Mouse (Mus musculus): ENCODE measurements at regions not wholly inside any gene's neighbourhood (a gene's known extent, or its start where the extent isn't known, plus 50 kb on each side); places are given as distances from the start of the nearest gene placed in this dataset.

- no peak for DNase-seq (ENCODE audit: low read depth)
Observed at GRCm38 (mm10) chr11:18015239-18015638, 61.6 kb upstream of the Etaa1 start.

GRCm38 (mm10) chr11:18014610-18015009, 60.9 kb upstream of the Etaa1 start:
- no peak for DNase-seq (ENCODE audit: low read depth)

GRCm38 (mm10) chr11:18012085-18012484, 58.4 kb upstream of the Etaa1 start:
- no peak for DNase-seq (ENCODE audit: low read depth)

- no peak for DNase-seq (ENCODE audit: low read depth)
Observed at GRCm38 (mm10) chr11:18011101-18011733, 57.5 kb upstream of the Etaa1 start.

- no peak for DNase-seq (ENCODE audit: low read depth)
Observed at GRCm38 (mm10) chr11:18008140-18008539, 54.5 kb upstream of the Etaa1 start.

Measured in 416B (cell line).